Mouse (Mus musculus) frontal cortex, postnatal 14 days (tissue): ENCODE data around the gene C1qtnf12.
A peak's percentile ranks its signal among the peaks of the same experiment; 100 is the strongest.

Experiments
- DNase-seq, 2 experiments: peaks; one replicate each; pipeline ENCODE4 v3.0.0; 2022; ENCODE audit warnings: low spot score in 2 of 2

The C1qtnf12 gene

DNA sequence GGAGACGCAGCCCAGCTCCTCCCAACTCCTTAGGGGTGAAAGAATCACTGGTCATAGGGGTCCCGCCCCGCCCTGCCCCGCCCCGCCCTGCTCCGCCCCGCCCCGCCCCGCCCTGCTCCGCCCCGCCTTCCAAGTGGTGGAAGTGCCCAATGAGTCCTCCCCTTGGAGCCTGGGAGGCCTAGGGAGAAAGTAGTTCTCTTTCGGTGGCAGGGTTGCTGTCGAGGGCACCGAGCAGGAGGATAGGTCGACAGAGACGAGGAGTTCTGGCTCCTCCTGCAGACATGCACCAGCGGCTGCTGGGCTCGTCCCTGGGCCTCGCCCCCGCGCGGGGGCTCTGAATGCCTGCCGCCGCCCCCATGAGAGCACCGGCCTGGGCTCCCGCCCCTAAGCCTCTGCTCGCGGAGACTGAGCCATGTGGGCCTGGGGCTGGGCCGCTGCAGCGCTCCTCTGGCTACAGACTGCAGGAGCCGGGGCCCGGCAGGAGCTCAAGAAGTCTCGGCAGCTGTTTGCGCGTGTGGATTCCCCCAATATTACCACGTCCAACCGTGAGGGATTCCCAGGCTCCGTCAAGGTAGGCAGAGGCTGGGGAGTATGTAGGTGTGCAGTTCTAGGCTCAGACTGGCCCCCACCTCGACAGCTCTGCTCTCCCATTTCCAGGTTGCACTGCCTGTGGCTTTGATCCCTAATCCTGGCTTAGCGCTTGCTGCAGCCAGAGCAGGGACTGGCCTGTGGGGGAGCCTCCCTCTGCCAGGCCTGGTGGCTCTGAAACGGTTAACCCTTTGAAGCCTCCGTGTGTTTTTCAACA is at the start of gene C1qtnf12:
C1qtnf12 (plus strand) TSS at position 152 of the 805 bp plus-strand sequence.
- DNase-seq: peak in 1 of 2 experiments; percentile 19

DNA sequence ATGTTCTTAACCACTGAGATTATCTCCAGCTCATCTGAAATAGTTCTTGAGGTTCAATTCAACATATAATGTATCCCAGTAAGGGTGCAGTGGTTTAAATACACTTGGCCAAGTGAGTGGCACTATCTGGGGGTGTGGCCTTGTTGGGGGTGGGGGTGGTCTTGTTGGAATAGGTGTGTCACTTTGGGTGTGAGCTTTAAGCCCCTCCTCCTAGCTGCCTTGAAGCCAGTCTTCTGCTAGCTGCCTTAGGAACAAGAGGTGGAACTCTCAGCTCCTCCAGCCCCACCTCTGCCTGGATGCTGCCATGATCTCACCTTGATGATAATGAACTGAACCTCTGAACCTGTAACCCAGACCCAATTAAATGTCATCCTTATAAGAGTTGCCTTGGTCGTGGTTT is 30.1 kb upstream of the C1qtnf12 start:
- DNase-seq: no peak

DNA sequence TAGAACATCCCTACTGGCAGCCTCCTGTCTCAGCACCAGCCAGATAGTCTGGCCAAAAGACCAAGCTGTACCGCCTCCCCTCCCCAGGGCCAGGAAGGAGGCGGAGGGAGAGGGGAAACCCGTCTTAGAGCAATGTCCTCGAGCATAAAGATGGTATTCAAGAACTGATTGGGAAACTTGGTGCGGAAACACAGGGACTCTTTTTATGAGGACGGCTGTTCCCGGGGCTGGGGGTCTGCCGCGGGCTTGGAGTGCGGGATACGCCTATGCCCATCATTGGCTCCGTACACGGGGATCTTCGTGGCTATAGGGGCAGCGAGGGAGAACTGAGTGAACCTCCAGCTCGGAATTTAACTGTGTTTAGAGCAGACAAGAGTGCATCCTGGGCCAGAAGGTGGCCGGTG is 19.1 kb upstream of the C1qtnf12 start:
- DNase-seq: peak; percentile 40 to 41

DNA sequence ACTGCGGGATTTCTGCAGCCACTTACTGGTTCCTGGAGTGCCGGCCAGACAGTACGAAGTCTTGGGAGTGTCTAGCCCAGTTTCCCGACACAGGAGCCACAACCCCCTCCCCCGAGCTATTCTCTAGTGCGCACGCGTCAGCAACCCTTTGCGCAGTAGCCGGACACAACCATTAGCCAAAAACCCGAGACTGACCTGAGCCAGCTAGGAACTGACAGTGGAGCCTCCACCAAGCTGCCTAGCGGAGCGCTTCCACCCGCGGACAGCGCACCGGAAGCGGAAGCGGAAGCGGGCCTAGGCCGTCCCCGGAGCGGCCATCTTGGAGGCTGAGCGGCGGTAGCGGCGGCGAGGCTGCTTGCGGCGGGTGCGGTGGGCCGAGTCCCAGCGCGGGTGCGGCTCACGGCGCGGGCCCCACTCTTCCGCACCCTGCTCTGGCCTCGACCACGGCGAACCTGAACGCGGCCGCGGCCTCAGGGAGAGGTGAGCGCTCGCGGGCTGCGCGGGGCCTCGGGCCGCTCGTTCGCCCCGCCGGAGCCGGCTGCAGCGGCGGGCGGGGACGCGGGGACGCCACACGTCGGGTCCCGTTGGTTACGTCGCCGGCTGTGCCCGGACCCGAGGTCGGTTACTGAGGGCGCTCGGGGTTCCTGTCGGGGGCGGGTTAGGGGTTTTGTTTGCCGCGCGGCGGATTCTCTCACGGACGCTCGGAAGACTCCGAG is 18.4 kb upstream of the C1qtnf12 start, which contains the start of gene Ube2j2:
Ube2j2 (plus strand) TSS at position 298 of the 716 bp plus-strand sequence.
- peak; percentile 91 to 93 for DNase-seq

DNA sequence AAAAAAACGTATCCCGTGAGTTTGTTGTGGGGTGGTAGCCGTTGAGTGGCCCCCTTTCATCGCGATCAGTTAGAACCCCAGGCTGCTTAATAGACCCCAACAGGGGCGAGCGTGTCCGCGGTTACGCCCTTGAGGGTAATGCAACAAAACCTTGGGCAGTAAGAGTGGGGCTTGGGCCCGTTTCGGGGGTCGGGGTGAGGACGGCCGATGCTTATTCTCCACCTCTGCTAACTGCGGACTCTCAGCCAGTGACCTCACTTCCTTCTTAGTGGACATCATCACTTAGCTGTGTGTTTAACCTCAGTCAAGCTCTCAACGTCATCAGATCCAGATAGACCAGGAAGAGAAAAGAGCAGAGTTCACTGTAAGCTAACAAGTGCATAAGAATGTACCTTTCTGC is 17.8 kb upstream of the C1qtnf12 start:
- no peak for DNase-seq

DNA sequence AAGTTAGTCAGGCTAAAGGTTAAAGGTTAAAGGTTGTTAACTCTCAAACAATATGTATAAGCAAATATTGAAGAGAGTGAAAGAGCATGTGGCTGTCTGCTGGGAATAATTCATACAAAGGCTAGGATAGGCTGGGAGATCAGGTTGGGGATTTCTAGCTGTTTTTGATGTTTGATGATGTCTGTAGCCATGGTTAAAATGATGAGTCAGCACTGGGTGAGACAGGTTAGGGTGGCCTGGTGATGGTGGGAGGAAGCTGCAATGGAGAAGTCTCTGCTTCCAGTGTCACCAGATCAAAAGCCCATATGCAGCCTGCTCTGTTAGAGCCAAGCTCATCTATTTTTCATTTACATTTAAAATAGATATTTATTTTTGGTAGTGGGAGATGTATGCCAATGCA is 15.0 kb upstream of the C1qtnf12 start:
- no peak for DNase-seq

DNA sequence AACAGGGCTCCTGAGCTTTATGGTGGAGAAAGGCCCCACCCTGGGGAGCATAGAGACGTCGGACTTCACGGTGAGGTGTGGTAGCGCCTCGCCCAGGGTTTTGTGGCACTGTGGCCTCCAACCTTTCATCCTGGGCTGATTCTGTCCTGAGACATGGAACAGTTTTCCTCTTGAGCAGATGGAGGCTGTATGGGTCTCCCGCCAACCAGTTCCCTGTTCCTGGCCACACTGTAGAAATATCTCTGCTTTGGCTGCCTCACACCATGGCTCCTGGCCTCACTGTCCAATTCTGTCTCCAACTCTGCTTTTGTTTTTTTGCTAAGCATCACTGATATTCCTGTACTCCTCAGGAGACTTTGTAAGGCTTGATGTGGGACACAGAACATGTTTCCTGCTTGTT is 6.6 kb upstream of the C1qtnf12 start:
- no peak for DNase-seq

DNA sequence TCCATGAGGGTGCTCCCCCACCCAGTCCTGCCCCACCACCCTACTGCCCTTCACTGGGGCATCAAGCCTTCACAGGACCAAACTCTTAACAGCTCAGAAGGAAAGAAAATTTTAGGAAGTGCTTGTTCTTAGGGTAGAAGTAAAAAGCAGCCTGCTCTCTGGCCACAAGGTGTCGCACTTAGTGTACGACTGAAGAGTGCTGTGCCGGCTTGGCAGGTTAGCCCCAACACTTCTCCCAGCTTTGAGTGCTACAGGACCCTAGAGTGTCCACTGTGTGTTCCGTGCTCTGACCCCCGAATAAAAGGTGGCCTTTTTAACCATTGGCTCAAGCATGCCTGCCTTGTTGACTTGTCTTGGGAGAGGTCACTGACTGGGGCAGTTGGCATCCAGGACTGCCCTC is 2.8 kb upstream of the C1qtnf12 start:
- DNase-seq: peak; percentile 47 to 67

DNA sequence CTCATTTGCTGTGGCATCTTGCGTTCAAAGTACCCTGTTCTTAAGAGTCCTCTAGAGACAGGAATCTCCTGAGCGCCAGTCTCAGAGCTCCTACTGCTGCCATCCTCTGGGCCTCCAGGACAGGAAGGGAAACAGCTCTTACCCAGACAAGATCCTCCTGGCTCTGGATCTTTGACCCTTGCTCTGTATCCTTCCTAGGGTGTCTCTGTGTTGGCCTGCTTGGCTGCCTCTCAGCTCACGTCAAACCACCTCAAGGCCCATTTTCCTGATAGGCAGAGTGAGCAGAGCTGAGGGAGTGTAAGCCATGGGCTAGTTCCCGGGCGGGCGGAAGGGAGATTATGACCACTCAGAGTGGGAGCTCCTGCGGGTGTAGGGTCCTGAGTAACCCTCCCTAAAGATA is 988 bp downstream of the C1qtnf12 start:
- DNase-seq: no peak

DNA sequence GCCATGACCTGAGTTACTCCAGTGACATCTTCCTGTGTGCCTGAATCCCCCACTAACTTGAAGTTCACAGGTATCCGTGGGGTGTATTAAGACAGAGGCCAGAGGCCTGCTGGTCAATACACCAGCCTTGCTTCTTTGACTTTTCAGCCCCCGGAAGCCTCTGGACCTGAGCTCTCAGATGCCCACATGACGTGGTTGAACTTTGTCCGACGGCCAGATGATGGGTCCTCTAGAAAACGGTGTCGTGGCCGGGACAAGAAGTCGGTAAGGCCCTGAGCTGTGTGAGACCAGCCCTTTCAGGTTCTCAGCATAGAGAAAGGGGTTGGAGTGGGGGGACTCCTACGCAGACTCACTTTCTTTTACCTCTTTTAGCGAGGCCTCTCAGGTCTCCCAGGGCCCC is 2.3 kb downstream of the C1qtnf12 start:
- DNase-seq: no peak

DNA sequence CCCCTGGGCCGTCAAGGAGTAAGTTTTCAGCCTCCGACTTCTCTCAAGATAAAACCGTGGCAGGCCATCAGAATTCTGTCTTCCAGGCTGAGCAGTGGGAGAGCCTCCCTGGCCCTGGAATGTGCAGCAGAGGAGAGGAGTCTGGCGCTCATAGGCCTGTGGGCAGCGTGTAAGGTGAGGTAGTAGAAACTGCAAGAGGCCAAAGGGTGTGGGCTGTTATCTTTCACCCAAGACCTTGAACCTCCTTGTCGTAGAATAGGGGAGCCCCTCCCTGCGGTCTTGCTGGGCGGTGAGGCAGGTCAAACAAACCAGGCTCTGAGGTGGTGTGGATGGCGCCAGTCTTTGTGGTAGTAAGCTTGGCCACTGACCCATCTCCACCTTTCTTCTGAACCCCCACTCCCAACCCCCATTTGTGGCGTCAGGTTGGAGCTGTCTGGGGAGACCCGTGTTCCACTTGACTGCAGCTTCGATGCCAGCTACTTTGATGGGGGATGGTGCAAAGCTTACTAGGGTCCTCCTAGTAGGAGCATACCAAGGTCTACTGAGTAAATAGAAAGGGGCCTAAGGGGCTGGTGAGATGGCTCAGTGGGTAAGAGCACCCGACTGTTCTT is 7.0 kb downstream of the C1qtnf12 start:
- DNase-seq: no peak

DNA sequence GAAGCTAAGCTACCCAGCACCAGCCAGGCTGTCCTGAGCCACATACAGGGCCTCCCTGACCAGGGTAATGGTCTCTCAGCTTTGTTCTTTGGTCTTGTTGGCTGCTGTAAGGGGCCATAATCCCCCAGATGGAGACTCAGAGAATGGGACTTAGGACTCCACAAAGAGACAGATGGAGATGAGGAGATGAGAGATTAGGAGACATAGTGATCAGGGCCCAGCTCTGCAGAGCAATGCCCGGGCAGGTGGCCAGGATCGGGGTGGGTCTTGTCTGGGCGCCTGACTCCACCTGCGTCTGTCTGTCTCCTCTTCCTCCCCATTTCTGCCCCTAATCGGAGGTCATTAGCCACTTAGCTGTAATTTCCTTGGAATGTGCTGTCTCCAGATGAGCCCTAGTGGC is 8.2 kb downstream of the C1qtnf12 start:
- DNase-seq: no peak

DNA sequence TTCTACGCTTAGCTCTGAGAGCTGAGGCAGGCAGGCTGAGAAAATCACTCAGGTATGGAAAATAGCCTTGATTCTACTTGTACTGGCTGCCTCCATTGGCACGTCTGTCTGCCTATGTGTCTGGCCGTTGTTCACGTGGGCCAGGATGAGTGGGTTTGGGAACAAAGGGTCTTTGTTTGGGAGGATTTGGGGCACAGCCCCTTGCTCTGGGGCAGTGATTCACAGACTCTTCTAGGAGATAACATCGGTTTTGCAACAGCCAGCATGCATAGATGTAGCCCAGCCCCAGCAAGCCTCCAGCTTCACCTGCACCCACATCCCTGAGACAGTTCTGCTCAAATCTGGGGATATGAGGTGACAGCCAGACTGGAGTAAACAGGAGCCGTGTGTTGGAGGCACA is 10.5 kb downstream of the C1qtnf12 start:
- no peak for DNase-seq

DNA sequence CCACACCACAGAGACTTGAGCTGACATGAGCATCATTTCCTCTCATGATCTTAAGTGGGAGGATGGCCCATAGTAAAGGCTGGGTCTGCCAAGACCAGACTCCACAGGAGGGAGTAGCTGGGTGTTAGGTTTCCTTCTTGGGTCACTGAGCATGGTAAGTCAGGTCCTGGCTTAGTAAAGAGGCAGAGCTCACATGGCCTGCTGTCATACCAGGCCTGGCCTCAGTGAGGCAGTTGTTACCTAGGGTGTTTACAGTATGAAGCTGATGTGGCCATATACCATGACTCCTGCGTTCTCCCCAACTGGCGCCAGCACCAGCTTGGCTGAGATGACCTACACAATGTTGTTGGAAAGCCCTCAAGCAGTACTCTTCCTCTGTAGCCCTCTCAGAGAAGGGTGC is 11.1 kb downstream of the C1qtnf12 start:
- no peak for DNase-seq

DNA sequence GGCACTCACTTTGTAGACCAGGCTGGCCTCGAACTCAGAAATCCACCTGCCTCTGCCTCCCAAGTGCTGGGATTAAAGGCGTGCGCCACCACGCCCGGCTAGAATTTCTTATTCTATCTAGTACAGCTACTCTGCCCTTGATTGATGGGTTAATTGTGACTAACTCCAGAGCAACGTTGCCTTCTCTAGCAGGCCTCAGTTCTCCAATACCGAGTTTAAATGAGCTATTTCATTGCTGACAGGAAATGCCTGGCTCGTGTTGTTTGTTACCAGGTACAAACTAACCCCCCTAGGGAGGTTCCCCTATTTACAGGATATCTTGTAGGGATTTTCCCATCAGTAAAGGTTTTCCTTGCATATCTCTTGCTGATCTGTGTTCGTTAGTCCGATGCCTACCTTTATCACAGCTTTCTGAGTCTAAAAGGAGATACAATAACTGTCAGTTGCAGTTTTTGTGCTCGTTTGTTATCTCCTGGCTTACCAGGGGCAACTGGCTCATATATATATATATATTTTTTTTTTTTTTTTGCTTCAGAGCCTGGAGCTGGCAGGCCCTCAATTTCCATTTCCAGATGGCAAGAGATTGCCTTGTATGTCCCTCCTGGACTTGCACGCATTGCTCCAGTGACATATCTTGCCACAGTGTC is 19.4 kb downstream of the C1qtnf12 start:
- no peak for DNase-seq

DNA sequence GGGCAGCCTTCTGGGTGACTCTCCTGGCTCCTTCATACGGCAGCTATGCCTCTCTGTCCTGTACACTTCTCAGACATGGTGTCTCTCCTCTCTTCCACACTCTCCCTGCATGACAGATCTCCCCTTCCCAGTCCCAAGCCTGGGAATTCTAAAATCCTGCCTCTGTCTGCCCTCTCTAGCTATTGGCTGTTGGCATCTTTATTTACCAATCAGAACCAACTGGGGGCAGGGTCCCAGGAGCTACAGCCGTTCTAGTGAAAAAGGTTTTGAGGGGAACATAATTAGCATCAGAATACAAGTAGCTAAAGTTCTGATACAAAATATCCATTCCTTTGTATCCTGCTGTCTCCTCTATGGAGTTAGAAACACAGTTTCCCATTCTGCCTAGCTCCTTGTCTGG is 21.7 kb downstream of the C1qtnf12 start:
- DNase-seq: no peak

DNA sequence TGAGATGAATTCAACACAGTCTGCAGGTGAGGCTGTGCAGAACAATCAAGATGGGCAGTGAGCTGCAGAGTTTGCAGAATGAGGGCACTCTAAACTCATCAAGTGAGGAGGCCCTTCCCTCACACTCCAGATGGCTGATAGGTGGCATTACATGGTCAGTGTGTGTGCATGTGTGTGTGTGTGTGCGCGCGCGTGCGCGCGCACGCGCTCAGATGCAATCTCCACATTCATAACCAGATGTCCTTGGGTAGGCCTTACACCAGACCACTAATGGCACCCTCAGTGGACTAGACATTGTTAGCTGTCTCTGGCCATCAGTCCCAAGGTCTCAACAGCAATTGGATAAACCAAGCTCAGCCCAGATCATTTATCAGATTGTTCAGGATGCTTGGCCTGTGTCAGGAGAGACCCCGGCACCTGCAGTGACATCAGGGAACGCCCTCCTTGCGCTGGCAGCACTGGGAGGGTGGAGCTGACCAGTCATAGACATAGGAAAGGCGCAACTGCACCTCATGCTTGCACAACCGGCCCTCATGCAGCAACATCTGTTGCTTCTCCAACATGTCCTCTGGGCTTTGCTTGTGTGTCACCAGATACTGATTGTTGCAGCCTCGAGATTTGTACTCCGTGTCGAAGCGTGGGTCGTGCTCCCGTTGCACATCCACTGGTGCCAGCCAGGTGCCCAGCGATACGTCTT is 29.2 kb downstream of the C1qtnf12 start:
- DNase-seq: no peak

DNA sequence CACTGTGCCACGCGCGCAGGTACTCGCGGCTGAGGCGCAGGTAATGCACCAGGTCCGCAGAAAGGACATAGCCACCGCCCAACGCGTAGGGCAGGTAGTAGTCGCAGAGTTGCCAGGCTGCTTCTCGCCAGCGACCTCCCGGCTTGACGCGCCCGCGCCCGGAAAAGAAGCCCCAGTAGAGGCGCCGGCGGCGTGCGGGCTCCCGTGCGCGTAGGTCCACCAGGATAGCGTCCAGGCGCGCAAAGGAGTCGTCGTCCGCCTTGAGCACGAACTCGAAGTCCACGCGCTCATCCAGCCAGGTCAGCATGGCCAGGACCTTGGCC is 29.8 kb downstream of the C1qtnf12 start:
- DNase-seq: no peak

DNA sequence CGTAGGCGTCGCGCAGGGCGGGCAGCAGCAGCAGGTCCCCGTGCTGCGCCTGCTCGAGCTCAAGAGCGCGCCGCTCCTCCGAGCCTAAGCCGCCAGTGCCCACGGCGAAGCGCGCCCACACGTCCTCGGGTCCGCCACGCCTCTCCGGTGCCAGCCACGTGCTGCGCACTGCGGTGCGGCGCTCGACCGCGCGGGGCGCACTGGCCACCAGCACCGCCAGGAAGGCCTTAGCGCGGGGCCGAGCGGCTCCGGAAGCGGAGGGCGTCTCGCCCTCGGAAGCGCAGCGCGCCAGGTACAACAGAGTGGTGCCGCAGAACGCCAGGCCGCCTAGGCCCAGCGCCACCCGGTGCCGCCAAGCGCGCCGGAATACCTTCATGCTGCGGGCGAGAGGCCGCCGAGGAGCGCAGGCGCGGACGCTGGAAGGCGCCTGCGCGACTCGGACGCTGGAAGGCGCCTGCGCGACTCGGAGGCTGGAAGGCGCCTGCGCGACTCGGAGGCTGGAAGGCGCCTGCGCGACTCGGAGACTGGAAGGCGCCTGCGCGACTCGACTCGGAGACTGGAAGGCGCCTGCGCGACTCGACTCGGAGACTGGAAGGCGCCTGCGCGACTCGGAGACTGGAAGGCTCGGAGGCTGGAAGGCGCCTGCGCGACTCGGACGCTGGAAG is 30.3 kb downstream of the C1qtnf12 start, which contains the start of the genes B3galt6 and Sdf4:
B3galt6 (minus strand) TSS at position 409 of the 665 bp plus-strand sequence.
Sdf4 (plus strand) TSS at position 632 of the 665 bp plus-strand sequence.
- peak; percentile 78 to 85 for DNase-seq

DNA sequence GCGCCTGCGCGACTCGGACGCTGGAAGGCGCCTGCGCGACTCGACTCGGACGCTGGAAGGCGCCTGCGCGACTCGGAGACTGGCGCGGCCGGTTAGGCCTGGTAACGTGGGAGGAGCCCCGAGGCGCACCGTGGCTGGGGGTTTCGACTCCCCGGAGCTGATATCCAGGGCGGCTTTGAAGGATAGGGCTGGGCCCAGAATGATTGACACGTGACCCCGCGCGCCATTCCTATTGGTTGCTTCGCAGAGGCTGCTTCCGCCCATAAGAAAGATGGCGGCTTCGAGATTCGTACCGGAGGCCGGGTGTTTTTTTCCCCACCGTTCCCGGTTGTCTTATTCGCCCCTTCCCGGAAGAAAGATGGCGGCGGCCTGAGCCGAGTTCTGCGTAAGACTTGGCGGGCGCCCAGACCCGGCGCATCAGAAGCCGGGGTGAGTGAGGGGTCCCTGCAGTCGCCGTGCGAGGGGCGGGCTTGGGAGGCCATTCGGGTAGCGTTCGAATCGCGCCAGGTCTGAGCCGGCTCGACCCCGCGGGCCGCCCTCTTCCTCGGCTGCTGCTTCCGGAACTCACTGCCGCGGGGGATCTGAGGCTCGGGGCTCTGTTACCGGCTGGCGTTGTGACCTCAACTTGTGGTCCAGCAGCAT is 30.9 kb downstream of the C1qtnf12 start:
- DNase-seq: peak; percentile 94 to 96
